Mouse (Mus musculus): ENCODE results near the gene Mcf2l. TPM values are rescaled to one million over a fixed set of nuclear protein-coding genes. Genes with fewer than 3 reads are reported as not detected.

The Mcf2l gene
- polyA plus RNA-seq (2012; ENCODE audit: insufficient read depth, low replicate concordance), result 57.1 and 57.7 TPM in 2 replicates

DNA sequence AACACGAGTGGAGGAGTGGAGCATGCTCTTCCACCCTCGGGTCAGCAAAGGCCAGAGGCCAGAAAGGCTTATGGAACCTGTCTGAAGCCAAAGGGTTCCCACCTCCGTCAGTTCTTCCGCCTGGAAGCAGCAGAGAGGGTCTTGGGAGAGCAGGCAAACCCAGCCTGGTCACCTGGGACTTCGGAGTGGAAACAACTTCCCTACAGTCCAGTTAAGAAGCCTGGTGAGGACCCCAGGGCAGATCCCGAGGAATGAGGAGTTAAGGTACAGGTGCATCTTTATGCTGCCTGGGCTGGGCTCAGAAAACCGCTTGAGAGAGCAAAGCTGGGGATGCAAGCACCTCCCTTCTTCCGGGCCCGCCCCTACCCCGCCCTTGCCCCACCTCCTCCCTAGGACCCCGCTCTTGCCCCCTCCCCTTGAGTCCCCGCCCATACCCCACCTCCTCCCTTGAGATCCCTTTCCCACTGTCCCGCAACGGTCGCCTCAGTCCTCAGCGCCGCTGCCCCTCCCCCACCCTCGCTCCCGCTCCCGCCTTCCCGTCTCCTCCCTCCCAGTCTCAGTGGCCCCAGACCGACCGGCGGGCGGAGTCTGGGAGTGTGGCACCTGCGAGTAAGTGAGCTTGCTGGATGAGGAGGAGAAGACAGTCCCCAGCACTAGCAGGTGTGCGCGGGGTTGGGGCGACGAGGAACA lies at the start of gene Mcf2l:
Mcf2l (plus strand) TSS at position 450 of the 690 bp plus-strand sequence.
- Histone ChIP-seq H3K9me3 (no peaks in the 10 kb centered on the region), H3K27me3 (replicated peaks) (peaks cover 30% of the 10 kb centered on the region), H3K36me3 (replicated peaks; ENCODE audit: low read length) (peaks cover 9% of the 10 kb centered on the region), H3K4me3 (replicated peaks) (peak within 1 kb of the TSS; percentile 95), H3K4me1 (peaks cover 96% of the 10 kb centered on the region)
- TF ChIP-seq FLI1 (IDR thresholded peaks at IDR 0.05; ENCODE audit: low read length) (no peak), GATA1 (IDR thresholded peaks at IDR 0.05; ENCODE audit: borderline replicate concordance, low read length) (no peak)

GRCm38 (mm10) chr8:12824562-12824961 lies 49.0 kb upstream of the Mcf2l start:
- Histone ChIP-seq H3K9me3 (no peaks in the 10 kb centered on the region), H3K4me3 (replicated peaks) (no peak overlapping the region), H3K4me1 (peaks cover 80% of the 10 kb centered on the region), H3K27me3 (replicated peaks) (peaks cover 6% of the 10 kb centered on the region), H3K36me3 (replicated peaks; ENCODE audit: low read length) (peaks cover 51% of the 10 kb centered on the region)
- no peak for TF ChIP-seq GATA1 (IDR thresholded peaks at IDR 0.05; ENCODE audit: borderline replicate concordance, low read length)

DNA sequence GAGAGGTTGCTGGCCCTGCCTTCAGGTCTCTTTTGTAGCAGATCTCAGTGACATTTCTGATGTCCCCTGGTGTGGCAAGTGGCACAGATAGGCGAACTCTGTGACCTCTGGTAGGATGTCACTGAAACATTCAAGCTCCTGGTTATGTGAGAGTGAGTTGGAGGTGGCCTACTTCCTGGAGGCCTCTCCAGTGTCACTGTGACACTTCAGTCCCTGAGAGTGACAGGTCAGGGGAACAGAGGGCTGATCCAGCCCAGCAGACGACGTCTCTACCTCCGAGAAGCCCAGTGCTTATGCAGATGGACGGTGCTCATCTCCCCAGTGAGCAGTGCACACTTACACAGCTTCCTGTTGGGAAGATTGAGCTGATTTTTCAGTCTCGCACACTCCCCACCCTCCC lies 48.4 kb upstream of the Mcf2l start:
- Histone ChIP-seq H3K27me3 (replicated peaks) (peaks cover 2% of the 10 kb centered on the region), H3K36me3 (replicated peaks; ENCODE audit: low read length) (peaks cover 47% of the 10 kb centered on the region), H3K4me1 (peaks cover 87% of the 10 kb centered on the region), H3K4me3 (replicated peaks) (peak overlapping the region; percentile 75), H3K9me3 (no peaks in the 10 kb centered on the region)
- TF ChIP-seq GATA1 (IDR thresholded peaks at IDR 0.05; ENCODE audit: borderline replicate concordance, low read length) (no peak), FLI1 (IDR thresholded peaks at IDR 0.05; ENCODE audit: low read length) (no peak)

DNA sequence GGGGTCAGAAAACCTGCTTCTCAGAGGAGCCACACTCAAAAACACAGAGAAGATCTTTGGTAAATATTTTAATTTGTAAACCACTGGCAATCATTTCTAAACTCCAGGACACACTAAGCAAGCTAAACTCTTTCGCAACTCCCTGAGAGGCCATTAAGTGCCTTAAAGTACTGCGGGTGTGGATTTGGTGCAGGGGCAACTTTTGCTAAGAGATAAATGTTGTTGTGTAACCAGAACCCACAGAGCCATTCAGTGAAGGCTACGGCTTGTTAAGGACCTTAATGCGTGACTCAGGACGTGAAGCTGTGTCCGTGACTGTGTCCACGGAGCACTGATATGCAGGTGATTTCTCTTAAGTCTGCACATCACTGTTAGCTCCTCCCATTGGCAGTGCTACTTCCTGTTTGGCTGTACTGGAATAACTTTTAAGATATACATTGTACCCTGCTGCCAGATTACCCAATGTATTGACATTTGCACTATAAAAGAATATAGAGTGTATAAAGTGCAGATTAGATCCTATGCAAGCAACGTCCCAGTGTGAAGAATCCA lies 47.8 kb upstream of the Mcf2l start:
- no peak overlapping the region for H3K4me3 ChIP-seq (replicated peaks)
- no peaks in the 10 kb centered on the region for H3K9me3 ChIP-seq
- H3K4me1 ChIP-seq, result peaks cover 92% of the 10 kb centered on the region
- H3K27me3 ChIP-seq (replicated peaks), result peaks cover 2% of the 10 kb centered on the region
- H3K36me3 ChIP-seq (replicated peaks; ENCODE audit: low read length), result peaks cover 45% of the 10 kb centered on the region
- TF ChIP-seq GATA1 (IDR thresholded peaks at IDR 0.05; ENCODE audit: borderline replicate concordance, low read length), result no peak

DNA sequence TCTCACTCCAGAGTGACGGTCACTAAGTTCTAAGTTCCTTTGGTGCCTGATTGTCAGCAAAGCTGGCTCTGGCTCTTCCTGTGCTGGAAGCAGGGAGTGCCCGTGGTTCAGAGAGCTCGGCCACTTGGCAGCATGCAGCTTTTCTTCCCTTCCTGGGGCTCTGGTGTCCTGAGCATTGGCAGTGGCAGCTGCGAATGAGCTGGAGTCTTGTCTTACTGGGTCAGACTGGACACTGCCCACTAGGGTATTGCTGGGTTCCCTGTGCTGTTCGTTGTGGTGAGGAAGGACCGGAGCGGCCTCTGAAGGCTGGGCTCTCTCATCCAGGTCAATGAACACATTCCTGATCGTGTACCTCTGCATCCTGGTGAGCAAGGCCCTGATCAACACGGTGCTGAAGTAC lies 46.5 kb upstream of the Mcf2l start:
- TF ChIP-seq GATA1 (IDR thresholded peaks at IDR 0.05; ENCODE audit: borderline replicate concordance, low read length) (no peak), FLI1 (IDR thresholded peaks at IDR 0.05; ENCODE audit: low read length) (no peak)
- H3K4me1 ChIP-seq, result peaks cover 93% of the 10 kb centered on the region
- H3K4me3 ChIP-seq (replicated peaks), result peak overlapping the region; percentile 66
- H3K27me3 ChIP-seq (replicated peaks), result peaks cover 2% of the 10 kb centered on the region
- peaks cover 49% of the 10 kb centered on the region for H3K36me3 ChIP-seq (replicated peaks; ENCODE audit: low read length)
- no peaks in the 10 kb centered on the region for H3K9me3 ChIP-seq

DNA sequence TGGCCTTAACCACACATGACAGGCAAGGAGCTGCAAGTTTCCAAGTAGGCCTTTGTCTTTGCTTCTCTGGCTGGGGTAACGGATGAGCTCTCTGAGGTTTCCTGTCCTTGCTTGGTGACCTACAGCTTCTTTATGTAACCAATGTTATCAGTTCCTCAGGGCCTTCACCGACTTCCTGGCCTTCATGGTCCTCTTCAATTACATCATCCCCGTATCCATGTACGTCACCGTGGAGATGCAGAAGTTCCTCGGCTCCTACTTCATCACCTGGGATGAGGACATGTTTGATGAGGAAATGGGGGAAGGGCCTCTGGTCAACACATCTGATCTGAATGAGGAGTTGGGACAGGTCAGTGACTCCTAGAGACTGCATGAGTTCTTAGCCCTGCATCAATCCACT lies 45.3 kb upstream of the Mcf2l start:
- TF ChIP-seq FLI1 (IDR thresholded peaks at IDR 0.05; ENCODE audit: low read length) (no peak), GATA1 (IDR thresholded peaks at IDR 0.05; ENCODE audit: borderline replicate concordance, low read length) (peak; percentile 51; the same call in 2 of the 3 replicates)
- Histone ChIP-seq H3K27me3 (replicated peaks) (peaks cover 2% of the 10 kb centered on the region), H3K4me1 (peaks cover 93% of the 10 kb centered on the region), H3K4me3 (replicated peaks) (peak overlapping the region; percentile 12), H3K36me3 (replicated peaks; ENCODE audit: low read length) (peaks cover 46% of the 10 kb centered on the region), H3K9me3 (no peaks in the 10 kb centered on the region)

DNA sequence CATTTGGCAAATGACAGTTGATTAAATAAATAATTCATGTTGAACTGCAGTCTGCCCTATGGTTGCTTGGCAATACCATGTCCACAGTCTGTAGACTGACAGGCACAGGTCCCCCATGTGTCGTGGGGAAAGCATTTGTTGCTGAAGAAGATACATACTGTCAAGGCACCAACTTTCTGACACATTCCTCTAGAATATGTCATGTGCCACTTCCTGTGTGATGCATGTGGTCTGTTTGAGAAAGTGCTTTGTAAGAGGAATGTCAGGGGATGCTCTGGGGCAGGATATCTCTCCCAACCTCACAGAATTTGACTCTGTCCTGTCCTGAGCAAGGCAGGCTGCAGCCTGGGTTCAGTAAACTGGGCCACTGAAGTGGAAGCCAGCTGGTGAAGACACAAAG lies 44.2 kb upstream of the Mcf2l start:
- H3K4me3 ChIP-seq (replicated peaks), result peak overlapping the region; percentile 51
- H3K4me1 ChIP-seq, result peaks cover 100% of the 10 kb centered on the region
- H3K27me3 ChIP-seq (replicated peaks), result peaks cover 2% of the 10 kb centered on the region
- no peaks in the 10 kb centered on the region for H3K9me3 ChIP-seq
- peaks cover 50% of the 10 kb centered on the region for H3K36me3 ChIP-seq (replicated peaks; ENCODE audit: low read length)
- TF ChIP-seq FLI1 (IDR thresholded peaks at IDR 0.05; ENCODE audit: low read length), result no peak

DNA sequence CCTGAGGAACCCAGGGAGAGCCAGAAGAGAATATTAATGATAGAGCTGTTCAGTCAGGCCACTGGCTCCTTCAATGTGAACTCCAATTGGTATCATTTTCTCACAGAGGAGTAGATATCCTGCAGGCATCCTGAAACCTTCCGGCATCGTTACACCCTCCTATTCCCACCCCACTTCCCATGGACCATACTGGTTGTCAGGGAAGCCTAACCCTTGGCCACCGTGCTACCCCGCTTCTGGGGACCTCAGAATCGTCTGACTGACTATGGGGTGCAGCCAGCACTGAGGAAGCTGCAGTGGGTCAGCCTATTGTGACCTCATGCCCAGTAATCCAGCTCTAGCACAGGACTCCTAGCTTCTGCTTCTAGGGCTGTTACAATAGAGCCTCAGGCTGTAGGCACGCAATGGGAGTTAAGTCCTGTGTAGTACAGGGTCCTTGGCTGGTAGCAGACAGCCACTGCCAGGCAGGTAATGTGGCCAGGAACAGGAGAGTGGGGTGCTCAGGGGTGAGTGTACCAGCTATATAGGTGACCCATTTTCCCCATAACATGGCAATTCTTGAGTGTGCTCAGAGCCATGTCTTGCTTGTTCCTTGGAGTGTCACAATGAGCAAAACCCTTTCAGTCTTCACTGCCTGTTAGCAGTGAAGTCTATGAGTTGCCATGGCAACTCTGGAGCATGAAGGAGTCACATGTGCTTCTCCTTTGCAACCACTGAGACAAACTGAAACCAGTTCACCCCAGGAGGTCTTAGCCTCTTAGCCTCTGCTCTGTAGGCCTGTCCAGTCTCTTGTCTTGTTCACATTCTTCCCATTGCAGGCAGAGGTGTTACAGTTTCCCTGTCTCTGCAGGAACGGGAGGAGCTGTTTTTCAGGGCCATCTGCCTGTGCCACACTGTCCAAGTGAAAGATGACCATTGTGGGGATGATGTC lies 41.7 kb upstream of the Mcf2l start:
- TF ChIP-seq GATA1 (IDR thresholded peaks at IDR 0.05; ENCODE audit: borderline replicate concordance, low read length), result no peak
- no peak for TF ChIP-seq FLI1 (IDR thresholded peaks at IDR 0.05; ENCODE audit: low read length)
- Histone ChIP-seq H3K4me1 (peaks cover 78% of the 10 kb centered on the region), H3K27me3 (replicated peaks) (peaks cover 4% of the 10 kb centered on the region), H3K4me3 (replicated peaks) (no peak overlapping the region), H3K36me3 (replicated peaks; ENCODE audit: low read length) (peaks cover 61% of the 10 kb centered on the region), H3K9me3 (peaks cover 1% of the 10 kb centered on the region; the same call in 1 of the 2 replicates)

DNA sequence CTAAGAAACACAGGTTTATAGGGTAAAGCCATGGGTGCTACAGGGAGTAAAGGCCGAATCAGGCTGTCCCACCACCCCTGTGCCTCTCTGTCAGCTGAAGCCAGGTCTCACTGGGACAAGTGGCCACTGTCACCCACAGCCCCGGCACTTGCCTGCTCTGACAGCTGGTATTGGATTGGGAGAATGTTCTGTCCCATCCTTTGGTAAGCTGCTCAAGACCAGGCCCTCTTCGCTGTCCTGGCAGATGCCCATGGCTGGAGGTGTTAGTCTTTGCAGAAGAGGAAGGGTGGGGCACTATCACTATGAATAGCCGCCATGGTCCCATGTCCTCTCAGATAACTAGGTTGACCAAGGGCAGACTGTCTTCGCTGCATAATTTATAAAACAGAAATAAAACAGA lies 40.0 kb upstream of the Mcf2l start:
- H3K27me3 ChIP-seq (replicated peaks), result peaks cover 7% of the 10 kb centered on the region
- H3K4me1 ChIP-seq, result peaks cover 61% of the 10 kb centered on the region
- no peak overlapping the region for H3K4me3 ChIP-seq (replicated peaks)
- peaks cover 7% of the 10 kb centered on the region; the same call in 1 of the 2 replicates for H3K9me3 ChIP-seq
- peaks cover 66% of the 10 kb centered on the region for H3K36me3 ChIP-seq (replicated peaks; ENCODE audit: low read length)
- no peak for TF ChIP-seq GATA1 (IDR thresholded peaks at IDR 0.05; ENCODE audit: borderline replicate concordance, low read length)
- no peak for TF ChIP-seq FLI1 (IDR thresholded peaks at IDR 0.05; ENCODE audit: low read length)

All from megakaryocyte, embryonic 14.5 days (primary cell).